Mouse (Mus musculus): ENCODE results near the gene Rassf7. TPM values are rescaled to one million over a fixed set of nuclear protein-coding genes. Genes with fewer than 3 reads are reported as not detected.

Gene Rassf7
- polyA plus RNA-seq, 1 experiment from 2014 or later = 0.60 TPM

DNA sequence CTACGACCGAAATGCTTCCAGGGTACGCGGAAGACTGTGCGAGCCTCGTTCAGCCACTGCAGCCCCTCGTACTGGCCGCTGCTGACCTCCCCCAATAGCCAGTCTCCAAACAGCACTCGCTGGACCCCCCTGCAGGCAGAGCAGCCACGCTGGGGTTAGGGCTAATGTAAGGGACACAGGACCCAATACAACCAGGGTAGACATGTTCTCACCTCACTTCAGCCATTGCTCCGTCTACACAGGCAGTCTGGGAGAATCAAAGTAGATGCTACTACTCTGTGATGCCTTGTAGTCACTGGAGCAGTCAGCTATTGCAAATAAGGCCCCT is 49.7 kb downstream of the Rassf7 start:
- H3K27ac ChIP-seq = peak overlapping the region; percentile 93
- H3K4me3 ChIP-seq (ENCODE audit: inconsistent target) = peak overlapping the region; percentile 98
- H3K79me2 ChIP-seq (ENCODE audit: inconsistent target) = peaks cover 32% of the 10 kb centered on the region; the same call in 1 of the 2 replicates
- WGBS (ENCODE audit: missing documents) = 32% methylated on average over 11 of the region's 11 CpGs
- H3K36me3 ChIP-seq (ENCODE audit: inconsistent target) = peaks cover 28% of the 10 kb centered on the region

DNA sequence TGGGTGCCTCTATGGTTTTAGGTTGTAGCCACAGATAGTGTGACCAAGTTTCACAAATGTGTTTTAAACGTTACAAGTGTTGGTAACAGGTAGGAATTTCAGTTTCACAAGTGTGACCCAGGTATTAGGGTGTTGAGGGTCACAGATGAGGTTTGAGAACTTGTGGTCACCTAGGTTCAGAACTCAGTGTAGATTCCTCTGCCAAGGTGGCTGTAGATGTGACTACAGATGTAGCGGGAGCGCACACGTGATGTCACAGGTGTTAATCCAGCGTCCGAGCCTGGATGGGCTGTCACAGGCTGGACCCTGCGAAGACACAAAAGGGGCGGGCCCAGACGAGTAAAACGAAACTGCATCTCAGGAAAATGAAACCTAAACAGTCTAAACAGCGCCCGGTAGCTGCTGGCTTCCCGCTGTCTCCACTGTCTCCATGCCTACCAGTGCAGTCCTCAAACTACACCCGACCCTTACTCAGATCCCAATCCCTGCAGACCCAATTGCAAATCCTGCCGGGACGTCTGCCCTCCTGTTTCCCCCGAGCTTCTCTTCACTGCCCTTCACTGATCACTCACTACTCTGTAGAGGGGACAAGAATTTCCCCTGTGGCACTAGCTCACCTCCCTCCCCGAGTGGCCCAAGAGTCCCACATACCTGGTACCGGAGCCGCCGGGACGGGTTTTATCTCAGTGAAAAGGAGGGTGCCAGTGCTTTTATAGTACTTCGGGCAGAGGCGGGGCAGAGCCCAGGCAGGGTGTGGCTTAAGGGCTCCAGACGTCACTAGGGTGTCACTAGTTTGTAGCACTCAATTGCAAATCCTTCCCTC is 50.3 kb downstream of the Rassf7 start, which contains the start of gene Irf7:
Gene Irf7 (minus strand): TSS at position 743 of the 823 bp plus-strand sequence.
- WGBS (ENCODE audit: missing documents) = 2% methylated on average over 25 of the region's 25 CpGs
- peak within 1 kb of the TSS; percentile 93 for H3K27ac ChIP-seq
- peak within 1 kb of the TSS; percentile 98 for H3K4me3 ChIP-seq (ENCODE audit: inconsistent target)
- peaks cover 28% of the 10 kb centered on the region for H3K36me3 ChIP-seq (ENCODE audit: inconsistent target)
- H3K79me2 ChIP-seq (ENCODE audit: inconsistent target) = peaks cover 32% of the 10 kb centered on the region; the same call in 1 of the 2 replicates

Other genes starting within 250 kb of the Rassf7 start
- 4.7 to 18.2 TPM (median 4.8 TPM) in 3 replicates for gene Ifitm1, start 248.6 kb upstream of the Rassf7 start, polyA plus RNA-seq (2018)
- 596 to 2,531 TPM (median 1,114 TPM) in 3 replicates for gene Ifitm3, start 205.1 kb upstream of the Rassf7 start, polyA plus RNA-seq (2018)
- gene Ifitm6, start 197.9 kb upstream of the Rassf7 start, polyA plus RNA-seq (2018) = 4.1 to 21.4 TPM (median 7.4 TPM) in 3 replicates
- not detected in 3 replicates for gene Gm17387, start 186.7 kb upstream of the Rassf7 start, polyA plus RNA-seq (2018)
- gene B4galnt4, start 154.8 kb upstream of the Rassf7 start, polyA plus RNA-seq (2018) = not detected in 3 replicates
- gene Pkp3, start 137.6 kb upstream of the Rassf7 start, polyA plus RNA-seq (2018) = not detected in 3 replicates
- gene Sigirr, start 115.3 kb upstream of the Rassf7 start, polyA plus RNA-seq (2018) = 0.50 to 2.0 TPM (median 0.58 TPM) in 3 replicates
- not detected in 3 replicates for gene Ano9, start 98.1 kb upstream of the Rassf7 start, polyA plus RNA-seq (2018)
- 12.0 to 19.0 TPM (median 15.6 TPM) in 3 replicates for gene Ptdss2, start 93.5 kb upstream of the Rassf7 start, polyA plus RNA-seq (2018)
- 93.2 to 290 TPM (median 289 TPM) in 3 replicates for gene Rnh1, start 43.0 kb upstream of the Rassf7 start, polyA plus RNA-seq (2018)
- 31.1 to 73.7 TPM (median 35.0 TPM) in 3 replicates for gene Hras, start 21.9 kb upstream of the Rassf7 start, polyA plus RNA-seq (2018)
- 1.2 to 3.9 TPM (median 2.3 TPM) in 3 replicates for gene Lrrc56, start 21.7 kb upstream of the Rassf7 start, polyA plus RNA-seq (2018)
- gene Lmntd2, start 1.8 kb upstream of the Rassf7 start, polyA plus RNA-seq (2018) = not detected in 3 replicates
- gene Phrf1, start 12.9 kb downstream of the Rassf7 start, polyA plus RNA-seq (2018) = 36.7 to 44.4 TPM (median 42.6 TPM) in 3 replicates
- 119 to 344 TPM (median 190 TPM) in 3 replicates for gene Irf7, start 50.6 kb downstream of the Rassf7 start, polyA plus RNA-seq (2018)
- gene Cdhr5, start 60.9 kb downstream of the Rassf7 start, polyA plus RNA-seq (2018) = not detected in 3 replicates
- gene Sct, start 63.3 kb downstream of the Rassf7 start, polyA plus RNA-seq (2018) = not detected in 3 replicates
- 0.09 TPM in 1 of 3 replicates, not detected in the others for gene Drd4, start 76.1 kb downstream of the Rassf7 start, polyA plus RNA-seq (2018)
- 14.6 to 16.7 TPM (median 16.5 TPM) in 3 replicates for gene Deaf1, start 111.8 kb downstream of the Rassf7 start, polyA plus RNA-seq (2018)
- gene Tmem80, start 111.9 kb downstream of the Rassf7 start, polyA plus RNA-seq (2018) = 10.2 to 25.3 TPM (median 18.7 TPM) in 3 replicates
- gene Eps8l2, start 123.0 kb downstream of the Rassf7 start, polyA plus RNA-seq (2018) = not detected in 3 replicates
- gene Taldo1, start 176.3 kb downstream of the Rassf7 start, polyA plus RNA-seq (2018) = 238 to 467 TPM (median 415 TPM) in 3 replicates
- 8.0 to 25.6 TPM (median 17.6 TPM) in 3 replicates for gene Gatd1, start 198.3 kb downstream of the Rassf7 start, polyA plus RNA-seq (2018)
- not detected in 3 replicates for gene Cend1, start 213.6 kb downstream of the Rassf7 start, polyA plus RNA-seq (2018)
- gene Slc25a22, start 222.0 kb downstream of the Rassf7 start, polyA plus RNA-seq (2018) = 12.7 to 36.5 TPM (median 27.8 TPM) in 3 replicates
- 1.5 to 4.4 TPM (median 1.7 TPM) in 3 replicates for gene Pidd1, start 228.2 kb downstream of the Rassf7 start, polyA plus RNA-seq (2018)
- 766 to 855 TPM (median 779 TPM) in 3 replicates for gene Rplp2, start 231.5 kb downstream of the Rassf7 start, polyA plus RNA-seq (2018)
- gene Pnpla2, start 239.3 kb downstream of the Rassf7 start, polyA plus RNA-seq (2018) = 36.1 to 135 TPM (median 74.0 TPM) in 3 replicates
- gene Cracr2b, start 245.2 kb downstream of the Rassf7 start, polyA plus RNA-seq (2018) = 15.7 to 22.0 TPM (median 19.0 TPM) in 3 replicates